Mouse (Mus musculus) forebrain, embryonic 15.5 days (tissue): ENCODE measurements around the gene Gm20708. TPM values are rescaled to one million over a fixed set of nuclear protein-coding genes. Genes with fewer than 3 reads are reported as not detected.

Source experiments
- ATAC-seq: fragments of 200-750 bp; cut with Nextera tagmentation; replicated peaks from 2 replicates; pipeline ENCODE4 v1.8.0; 2017; ENCODE audit warnings: mild to moderate bottlenecking, moderate TSS enrichment, moderate library complexity
- H3K27ac ChIP-seq: fragments of 300-500 bp; sonication (generic); replicated peaks from 2 replicates; pipeline ENCODE4 v1.5.1; 2015; ENCODE audit warnings: mild to moderate bottlenecking, inconsistent platforms
- H3K27me3 ChIP-seq: fragments of 300-500 bp; sonication (generic); 2 replicates; pipeline ENCODE4 v1.6.1; 2015; ENCODE audit warnings: inconsistent platforms
- H3K36me3 ChIP-seq: fragments of 300-500 bp; sonication (generic); 2 replicates; pipeline ENCODE4 v1.6.1; 2015; ENCODE audit warnings: mild to moderate bottlenecking, inconsistent platforms
- H3K4me1 ChIP-seq: fragments of 300-500 bp; sonication (generic); 2 replicates; pipeline ENCODE4 v1.6.1; 2015; ENCODE audit warnings: inconsistent platforms
- H3K4me2 ChIP-seq: fragments of 300-500 bp; sonication (generic); replicated peaks from 2 replicates; pipeline ENCODE4 v1.6.1; 2015; ENCODE audit warnings: mild to moderate bottlenecking, inconsistent platforms
- H3K4me3 ChIP-seq: fragments of 300-500 bp; sonication (generic); 2 replicates; pipeline ENCODE4 v1.5.1; 2015; ENCODE audit warnings: mild to moderate bottlenecking, inconsistent platforms
- H3K9ac ChIP-seq: fragments of 300-500 bp; sonication (generic); replicated peaks from 2 replicates; pipeline ENCODE4 v1.6.1; 2015; ENCODE audit warnings: mild to moderate bottlenecking, inconsistent platforms
- H3K9me3 ChIP-seq: fragments of 300-500 bp; sonication (generic); 2 replicates; pipeline ENCODE4 v1.6.1; 2016; ENCODE audit warnings: inconsistent platforms
- WGBS: fragments of 180-500 bp; shearing (Covaris S2); methylation state at CpG from one replicate; pipeline ENCODE4 v1.1.7; 2015; ENCODE audit warnings: mixed read lengths; 5-methylcytosine and 5-hydroxymethylcytosine counted together
- polyA plus RNA-seq: library from polyadenylated mRNA; unstranded; fragments of >200 nt; fragmentation: Nextera tagmentation; extraction: Ambion mirVana; gene quantifications from 2 replicates; pipeline ENCODE4 v1.2.1, GENCODE M21; 2015

The Gm20708 gene
- polyA plus RNA-seq, 1 experiment from 2014 or later = 0.79 TPM

- no peak overlapping the region for H3K9ac ChIP-seq
- H3K27me3 ChIP-seq = peaks cover 25% of the 10 kb centered on the region; the same call in 1 of the 2 replicates
- H3K4me2 ChIP-seq = no peak overlapping the region
- no peak overlapping the region for H3K4me3 ChIP-seq
- no peak overlapping the region for H3K27ac ChIP-seq
- 21% methylated on average over 11 of the region's 11 CpGs for WGBS
- 0 out of 2 replicates have a peak, but pooled peaks cover 7% of the 10 kb centered on the region for H3K4me1 ChIP-seq
- no peak for ATAC-seq
- H3K9me3 ChIP-seq = no peaks in the 10 kb centered on the region
- H3K36me3 ChIP-seq = no peaks in the 10 kb centered on the region
Observed at GRCm38 (mm10) chr11:117863174-117863856, 53.8 kb downstream of the Gm20708 start.

- H3K27ac ChIP-seq = no peak overlapping the region
- no peak overlapping the region for H3K4me2 ChIP-seq
- 58% methylated on average over 2 of the region's 2 CpGs for WGBS
- no peak for ATAC-seq
- H3K9ac ChIP-seq = no peak overlapping the region
- H3K27me3 ChIP-seq = peaks cover 19% of the 10 kb centered on the region; the same call in 1 of the 2 replicates
- H3K4me3 ChIP-seq = no peak overlapping the region
- no peaks in the 10 kb centered on the region for H3K36me3 ChIP-seq
- H3K9me3 ChIP-seq = no peaks in the 10 kb centered on the region
- 0 out of 2 replicates have a peak, but pooled peaks cover 7% of the 10 kb centered on the region for H3K4me1 ChIP-seq
Observed at GRCm38 (mm10) chr11:117864805-117865204, 55.3 kb downstream of the Gm20708 start.

GRCm38 (mm10) chr11:117865988-117866387, 56.5 kb downstream of the Gm20708 start:
- 6% methylated on average over 6 of the region's 6 CpGs for WGBS
- Histone ChIP-seq H3K9ac (no peak overlapping the region), H3K36me3 (no peaks in the 10 kb centered on the region), H3K27me3 (peaks cover 9% of the 10 kb centered on the region; the same call in 1 of the 2 replicates), H3K4me3 (no peak overlapping the region), H3K4me2 (no peak overlapping the region), H3K9me3 (no peaks in the 10 kb centered on the region), H3K4me1 (peaks cover 12% of the 10 kb centered on the region; the same call in 1 of the 2 replicates), H3K27ac (no peak overlapping the region)
- ATAC-seq = no peak

GRCm38 (mm10) chr11:117870688-117871365, 61.4 kb downstream of the Gm20708 start:
- Histone ChIP-seq H3K27ac (no peak overlapping the region), H3K4me2 (no peak overlapping the region; the same call in 1 of the 2 replicates), H3K36me3 (no peaks in the 10 kb centered on the region), H3K9me3 (no peaks in the 10 kb centered on the region), H3K9ac (0 out of 2 replicates have a peak overlapping the region, but pooled peaks have one; percentile 19), H3K27me3 (no peaks in the 10 kb centered on the region), H3K4me3 (no peak overlapping the region), H3K4me1 (peaks cover 25% of the 10 kb centered on the region)
- ATAC-seq = peak; percentile 37
- 38% methylated on average over 12 of the region's 12 CpGs for WGBS

- Histone ChIP-seq H3K9me3 (no peaks in the 10 kb centered on the region), H3K4me3 (no peak overlapping the region), H3K27me3 (no peaks in the 10 kb centered on the region), H3K27ac (no peak overlapping the region), H3K36me3 (no peaks in the 10 kb centered on the region), H3K9ac (no peak overlapping the region), H3K4me1 (peaks cover 22% of the 10 kb centered on the region), H3K4me2 (no peak overlapping the region)
- no peak for ATAC-seq
- 72% methylated on average over 5 of the region's 5 CpGs for WGBS
Observed at GRCm38 (mm10) chr11:117871376-117871775, 61.9 kb downstream of the Gm20708 start.

- Histone ChIP-seq H3K4me3 (no peak overlapping the region), H3K9ac (no peak overlapping the region)
Observed at GRCm38 (mm10) chr11:117871911-117872584, 62.6 kb downstream of the Gm20708 start.

GRCm38 (mm10) chr11:117872861-117873608, 63.6 kb downstream of the Gm20708 start, which contains the start of gene Tha1:
TSS of gene Tha1 (minus strand) at chr11:117873481.
- H3K9me3 ChIP-seq = no peaks in the 10 kb centered on the region
- peak; percentile 75 for ATAC-seq
- no peak within 1 kb of the TSS for H3K27ac ChIP-seq
- H3K9ac ChIP-seq = peak within 1 kb of the TSS; percentile 72
- 1% methylated on average over 51 of the region's 51 CpGs for WGBS
- no peaks in the 10 kb centered on the region for H3K36me3 ChIP-seq
- peak within 1 kb of the TSS; percentile 84 for H3K4me2 ChIP-seq
- no peaks in the 10 kb centered on the region for H3K27me3 ChIP-seq
- peaks cover 24% of the 10 kb centered on the region for H3K4me1 ChIP-seq
- peak within 1 kb of the TSS; percentile 78 for H3K4me3 ChIP-seq

More at GRCm38 (mm10) chr11:117871911-117872584, 62.6 kb downstream of the Gm20708 start:
- Histone ChIP-seq H3K36me3 (no peaks in the 10 kb centered on the region), H3K27ac (no peak overlapping the region), H3K27me3 (no peaks in the 10 kb centered on the region), H3K4me1 (peaks cover 20% of the 10 kb centered on the region), H3K4me2 (no peak overlapping the region), H3K9me3 (no peaks in the 10 kb centered on the region)
- no peak for ATAC-seq
- 69% methylated on average over 12 of the region's 12 CpGs for WGBS

- 50% methylated on average over 4 of the region's 4 CpGs for WGBS
- Histone ChIP-seq H3K27me3 (no peaks in the 10 kb centered on the region), H3K27ac (no peak overlapping the region), H3K4me3 (no peak overlapping the region), H3K4me1 (peaks cover 36% of the 10 kb centered on the region), H3K36me3 (no peaks in the 10 kb centered on the region), H3K9me3 (no peaks in the 10 kb centered on the region), H3K9ac (no peak overlapping the region), H3K4me2 (no peak overlapping the region)
- no peak for ATAC-seq
Observed at GRCm38 (mm10) chr11:117874419-117874818, 65.0 kb downstream of the Gm20708 start.

- ATAC-seq = no peak
- H3K9me3 ChIP-seq = no peaks in the 10 kb centered on the region
- H3K4me2 ChIP-seq = no peak overlapping the region
- H3K27me3 ChIP-seq = no peaks in the 10 kb centered on the region
- no peaks in the 10 kb centered on the region for H3K36me3 ChIP-seq
- H3K4me3 ChIP-seq = no peak overlapping the region
- peaks cover 33% of the 10 kb centered on the region for H3K4me1 ChIP-seq
- no peak overlapping the region for H3K9ac ChIP-seq
- no peak overlapping the region for H3K27ac ChIP-seq
- 25% methylated on average over 6 of the region's 6 CpGs for WGBS
Observed at GRCm38 (mm10) chr11:117875681-117876080, 66.2 kb downstream of the Gm20708 start.

- Histone ChIP-seq H3K4me1 (peaks cover 27% of the 10 kb centered on the region), H3K27me3 (0 out of 2 replicates have a peak, but pooled peaks cover 3% of the 10 kb centered on the region), H3K36me3 (no peaks in the 10 kb centered on the region), H3K4me2 (peak overlapping the region; percentile 12), H3K9ac (no peak overlapping the region), H3K27ac (peak overlapping the region; percentile 42), H3K4me3 (no peak overlapping the region), H3K9me3 (no peaks in the 10 kb centered on the region)
- WGBS = 22% methylated on average over 13 of the region's 13 CpGs
- ATAC-seq = peak; percentile 56
Observed at GRCm38 (mm10) chr11:117877917-117878745, 68.7 kb downstream of the Gm20708 start.

- Histone ChIP-seq H3K4me3 (no peak overlapping the region), H3K4me2 (peak overlapping the region; percentile 12; the same call in 1 of the 2 replicates), H3K36me3 (no peaks in the 10 kb centered on the region), H3K27ac (peak overlapping the region; percentile 42), H3K9me3 (no peaks in the 10 kb centered on the region), H3K4me1 (peaks cover 21% of the 10 kb centered on the region), H3K9ac (no peak overlapping the region), H3K27me3 (0 out of 2 replicates have a peak, but pooled peaks cover 3% of the 10 kb centered on the region)
- peak; percentile 44 for ATAC-seq
- WGBS = 9% methylated on average over 8 of the region's 8 CpGs
Observed at GRCm38 (mm10) chr11:117878892-117879291, 69.4 kb downstream of the Gm20708 start.
